Mouse (Mus musculus): ENCODE data around the gene Rufy4. TPM values are rescaled to one million over a fixed set of nuclear protein-coding genes. Genes with fewer than 3 reads are reported as not detected.
A peak's percentile ranks its signal among the peaks of the same experiment; 100 is the strongest.

Rufy4 gene
- total RNA-seq, 2 experiments from 2014 or later = not detected

DNA sequence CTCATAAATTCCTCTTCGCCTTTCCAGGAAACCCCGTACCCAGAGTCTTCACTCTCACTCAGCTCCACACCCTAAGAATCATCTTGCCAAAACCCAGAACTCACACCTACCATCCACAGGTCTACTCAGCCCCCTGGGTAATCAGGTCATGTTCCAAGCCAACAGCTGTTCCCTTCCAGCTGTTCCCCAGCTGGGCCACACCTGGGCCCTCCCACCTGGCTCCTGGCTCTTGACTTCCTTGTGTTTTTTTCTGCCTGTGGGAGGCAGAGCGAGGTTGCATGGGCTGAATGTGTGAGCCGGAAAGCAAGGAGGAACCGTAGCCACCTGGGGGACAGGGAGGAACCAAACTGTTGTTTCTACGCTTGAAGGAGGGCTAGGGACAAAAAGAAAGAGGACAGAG lies 19.1 kb upstream of the Rufy4 start:
- no peak for DNase-seq

DNA sequence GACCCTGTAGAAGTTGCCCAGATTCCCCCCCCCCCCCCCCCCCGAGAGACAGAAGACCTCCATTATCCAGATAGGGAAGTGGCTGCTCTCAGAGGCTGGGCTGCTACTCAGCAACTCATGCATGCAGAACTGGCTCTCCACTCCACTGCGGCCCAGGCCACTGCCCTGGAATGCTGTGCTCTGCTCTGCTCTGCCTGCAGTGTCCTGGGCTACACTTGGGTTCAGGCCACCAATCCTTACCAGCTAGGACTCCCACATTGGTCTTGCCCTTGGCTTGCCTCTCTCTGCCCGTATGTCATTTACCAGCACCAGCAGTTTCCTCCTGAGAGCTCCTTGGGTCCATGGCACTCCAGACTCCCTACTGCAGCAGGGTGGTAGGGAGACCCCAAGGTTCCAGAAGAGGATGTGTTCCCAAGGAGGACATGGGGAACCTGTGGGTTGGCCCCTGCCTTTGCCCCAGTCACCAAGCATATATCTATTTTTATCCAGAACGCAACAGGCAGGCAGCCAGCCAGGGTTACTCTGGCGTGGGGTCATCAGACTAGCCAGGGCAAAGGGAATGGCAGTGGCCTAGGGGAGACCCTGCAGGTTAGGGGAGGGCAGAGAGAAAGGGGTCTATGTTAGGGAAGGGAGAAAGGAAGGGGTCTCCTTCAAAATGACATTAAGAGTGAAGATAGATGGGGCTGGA lies 17.3 kb upstream of the Rufy4 start:
- DNase-seq = no peak

DNA sequence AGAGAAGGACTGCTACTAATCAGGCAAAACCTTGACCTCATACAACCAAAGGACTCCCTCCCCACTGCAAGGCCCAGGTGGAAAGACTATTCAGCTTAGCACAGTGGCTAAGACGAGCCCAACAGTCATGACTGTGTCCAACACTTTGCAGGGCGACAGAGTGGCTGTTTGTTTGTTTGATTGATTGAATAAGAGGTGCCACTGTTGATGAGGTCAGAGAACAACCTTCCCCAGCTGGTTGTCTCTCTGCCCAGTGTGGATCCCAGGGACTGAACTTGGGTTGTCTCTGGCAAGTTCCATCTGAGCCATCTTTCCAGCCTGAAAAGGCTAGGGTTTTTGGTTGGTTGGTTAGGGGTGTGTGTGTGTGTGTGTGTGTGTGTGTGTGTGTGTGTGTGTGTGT lies 15.7 kb upstream of the Rufy4 start:
- no peak for DNase-seq

DNA sequence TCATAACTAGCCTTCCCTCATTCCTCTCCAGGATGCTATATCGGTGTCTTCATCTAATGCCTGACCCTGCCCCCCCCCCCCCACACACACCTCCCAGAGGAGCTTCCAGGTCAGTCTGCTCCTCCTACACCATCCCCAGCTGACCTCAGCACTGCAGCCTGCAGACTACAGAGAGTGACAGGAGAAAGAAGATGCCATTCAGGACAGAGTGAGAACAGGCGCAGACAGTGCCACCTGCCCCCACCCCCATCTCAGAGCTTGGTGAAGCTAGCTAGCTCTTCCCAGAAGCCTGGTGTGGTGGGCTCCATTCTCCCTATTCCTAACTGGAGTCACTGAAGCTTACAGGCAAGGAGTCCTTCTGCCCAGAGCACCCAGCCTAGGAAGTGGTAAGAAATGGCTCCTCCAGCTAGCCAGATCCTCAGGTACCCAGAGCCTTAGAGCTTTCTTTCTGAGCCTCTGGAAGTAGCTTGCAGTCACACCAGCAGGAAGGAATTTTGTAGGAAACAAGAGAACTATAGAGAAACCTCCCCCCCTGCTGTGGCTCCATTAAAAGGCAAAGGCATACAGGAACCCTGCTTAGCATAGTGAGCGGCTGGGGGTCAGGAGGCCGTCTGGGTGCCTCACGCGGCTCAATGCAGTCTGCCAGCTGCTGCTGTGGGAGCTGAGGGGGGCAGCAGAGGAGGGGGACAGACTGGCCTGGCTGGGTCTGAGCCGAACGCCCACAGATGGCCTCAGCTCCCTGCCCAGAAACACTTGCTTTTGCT lies 14.2 kb upstream of the Rufy4 start:
- no peak for DNase-seq

DNA sequence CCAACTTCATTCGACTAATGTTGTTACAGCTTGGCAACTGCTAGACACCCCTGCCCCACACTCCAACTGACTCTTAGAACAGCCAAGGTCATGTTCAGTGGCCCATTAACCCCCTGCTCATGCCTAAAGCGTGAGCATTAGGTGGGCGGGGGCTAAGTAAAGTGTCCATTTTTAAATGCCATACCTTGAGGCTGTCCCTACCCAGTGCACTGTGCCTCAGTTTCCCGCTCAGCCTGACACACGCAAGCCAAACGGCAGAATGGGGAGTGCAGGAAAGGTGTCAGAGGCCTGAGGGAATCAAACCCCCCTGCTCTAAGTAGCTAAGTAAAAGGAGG lies 13.7 kb upstream of the Rufy4 start:
- no peak for DNase-seq

DNA sequence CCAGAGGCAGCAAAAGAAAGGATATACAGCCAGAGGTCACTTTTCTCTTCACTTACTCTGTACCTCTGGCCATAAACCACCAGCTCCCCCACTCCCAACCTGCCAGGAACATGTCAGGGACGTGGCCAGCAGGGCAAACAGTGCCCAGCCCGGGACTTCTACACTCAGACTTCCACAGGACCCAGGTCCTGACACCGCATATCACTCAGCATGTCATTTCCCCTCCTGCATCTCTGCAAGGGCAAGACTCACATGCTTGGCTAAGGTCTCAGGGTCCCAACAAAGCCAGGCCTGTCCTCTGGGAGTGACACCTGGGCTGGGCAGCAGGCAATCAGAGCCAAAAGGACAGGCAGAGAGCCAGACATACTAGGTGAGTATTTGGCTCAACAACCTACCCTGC lies 12.3 kb upstream of the Rufy4 start:
- no peak for DNase-seq

DNA sequence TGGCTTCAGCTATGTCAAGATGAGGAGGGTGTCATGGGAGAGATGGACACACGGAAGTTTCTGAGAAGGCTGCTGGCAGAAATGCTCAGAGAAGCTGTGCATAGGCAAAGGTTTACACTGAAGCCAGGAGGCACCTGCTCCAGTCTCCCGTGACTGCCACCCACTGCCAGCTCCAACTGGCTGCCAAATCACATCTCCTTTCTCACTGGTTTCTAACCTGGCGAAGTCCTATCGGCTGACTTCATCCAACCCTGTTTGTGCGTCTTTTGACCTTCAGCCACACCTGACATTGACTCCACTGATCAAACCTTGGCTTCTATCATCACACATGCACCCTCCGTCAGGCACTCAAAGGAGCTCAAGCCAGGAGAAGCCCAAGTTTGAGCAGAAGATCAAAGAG lies 7.5 kb upstream of the Rufy4 start:
- no peak for DNase-seq

DNA sequence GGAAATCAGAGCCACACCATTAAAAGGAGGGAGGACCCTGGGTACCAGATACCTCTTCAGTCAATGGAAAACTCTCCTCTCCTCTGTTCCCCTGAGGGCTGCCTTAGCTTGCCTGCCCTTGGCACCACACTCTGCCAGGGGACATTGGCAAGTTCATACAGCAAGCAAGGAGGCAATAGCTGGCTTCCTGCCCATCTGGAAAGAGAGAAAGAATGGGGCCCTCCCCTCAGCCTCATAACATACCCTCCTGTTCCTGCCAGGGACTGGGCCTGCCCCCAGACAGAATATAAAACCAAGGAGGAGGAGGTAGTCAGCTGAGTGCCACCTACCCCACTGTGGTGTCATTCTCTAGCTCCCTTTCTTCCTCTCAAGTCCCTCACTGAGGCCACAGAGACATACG lies 6.2 kb upstream of the Rufy4 start:
- no peak for DNase-seq

DNA sequence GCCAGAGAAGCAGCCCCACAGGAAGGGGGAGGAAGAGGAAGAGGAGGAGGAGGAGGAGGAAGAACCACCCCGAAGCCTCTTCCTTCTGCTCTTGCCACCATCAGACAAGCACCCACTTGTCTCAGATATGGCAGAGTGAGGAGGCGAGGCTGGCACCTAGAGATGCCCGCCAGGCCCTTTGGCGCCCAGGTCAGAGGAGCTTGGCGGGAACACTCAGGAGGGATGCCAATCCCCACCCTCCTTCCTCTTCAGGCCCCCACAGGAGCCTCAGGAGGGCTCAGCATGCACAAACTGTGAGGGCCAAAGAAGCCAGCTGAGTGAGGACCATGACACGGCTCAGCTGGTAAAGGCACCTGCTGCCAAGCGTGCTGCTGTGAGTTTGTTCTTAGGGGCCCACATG lies 4.2 kb upstream of the Rufy4 start:
- DNase-seq = no peak

DNA sequence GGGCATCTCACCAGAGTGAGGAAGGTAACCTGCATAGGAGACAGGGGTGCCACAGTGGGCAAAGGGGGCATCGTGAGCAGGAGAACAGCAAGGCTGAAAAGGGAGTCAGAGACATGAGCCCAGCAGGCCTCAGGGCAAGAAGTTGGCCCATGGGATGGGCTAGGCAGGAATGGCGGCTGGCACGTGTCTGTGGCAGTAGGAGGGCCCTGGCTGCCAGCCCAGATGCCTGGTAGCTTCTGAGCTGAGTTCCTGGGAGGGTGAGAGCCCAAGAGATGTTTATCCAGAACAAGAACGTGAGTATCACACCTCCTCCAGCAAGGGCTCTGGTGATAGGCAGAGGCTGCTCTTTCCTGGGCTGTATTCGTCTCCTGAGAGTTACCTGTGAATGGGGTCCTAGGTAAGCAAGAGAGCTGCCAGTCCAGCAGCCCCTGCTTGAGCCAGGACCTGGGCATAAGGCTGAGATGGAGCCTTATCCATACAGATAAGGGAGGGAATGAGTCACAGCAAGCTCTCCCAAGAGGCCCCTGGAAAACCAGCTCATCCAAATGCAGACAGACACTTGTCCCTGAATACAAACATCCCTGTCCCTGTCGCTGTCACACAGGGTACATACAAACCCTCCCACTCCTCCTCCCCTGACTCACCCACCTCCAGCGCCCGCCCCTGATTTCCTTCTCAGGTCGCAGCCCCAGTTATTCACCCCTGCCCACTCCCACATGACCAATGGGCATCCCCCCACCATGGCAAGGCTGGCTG lies 3.3 kb upstream of the Rufy4 start:
- peak in 1 of 2 experiments; percentile 52 for DNase-seq

DNA sequence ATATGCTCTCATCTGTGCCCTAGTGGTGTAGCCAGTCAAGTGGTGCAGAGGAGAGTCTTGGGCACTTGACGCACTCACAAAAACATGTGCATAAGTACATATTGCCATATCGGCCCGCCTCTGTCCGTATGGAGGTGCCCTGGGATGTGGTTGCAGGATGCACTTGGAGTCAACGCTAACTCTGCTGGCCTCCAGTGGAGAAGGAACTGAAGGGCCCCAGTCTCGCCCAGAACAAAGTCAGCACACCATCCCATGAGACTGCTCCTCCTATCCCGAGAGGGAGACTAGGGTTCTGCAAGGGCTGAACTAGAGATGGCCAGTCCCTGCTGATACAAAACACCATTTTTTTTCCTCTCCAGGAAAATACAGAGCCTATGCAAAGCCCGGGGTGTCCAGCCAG lies 2.1 kb upstream of the Rufy4 start:
- DNase-seq = no peak

DNA sequence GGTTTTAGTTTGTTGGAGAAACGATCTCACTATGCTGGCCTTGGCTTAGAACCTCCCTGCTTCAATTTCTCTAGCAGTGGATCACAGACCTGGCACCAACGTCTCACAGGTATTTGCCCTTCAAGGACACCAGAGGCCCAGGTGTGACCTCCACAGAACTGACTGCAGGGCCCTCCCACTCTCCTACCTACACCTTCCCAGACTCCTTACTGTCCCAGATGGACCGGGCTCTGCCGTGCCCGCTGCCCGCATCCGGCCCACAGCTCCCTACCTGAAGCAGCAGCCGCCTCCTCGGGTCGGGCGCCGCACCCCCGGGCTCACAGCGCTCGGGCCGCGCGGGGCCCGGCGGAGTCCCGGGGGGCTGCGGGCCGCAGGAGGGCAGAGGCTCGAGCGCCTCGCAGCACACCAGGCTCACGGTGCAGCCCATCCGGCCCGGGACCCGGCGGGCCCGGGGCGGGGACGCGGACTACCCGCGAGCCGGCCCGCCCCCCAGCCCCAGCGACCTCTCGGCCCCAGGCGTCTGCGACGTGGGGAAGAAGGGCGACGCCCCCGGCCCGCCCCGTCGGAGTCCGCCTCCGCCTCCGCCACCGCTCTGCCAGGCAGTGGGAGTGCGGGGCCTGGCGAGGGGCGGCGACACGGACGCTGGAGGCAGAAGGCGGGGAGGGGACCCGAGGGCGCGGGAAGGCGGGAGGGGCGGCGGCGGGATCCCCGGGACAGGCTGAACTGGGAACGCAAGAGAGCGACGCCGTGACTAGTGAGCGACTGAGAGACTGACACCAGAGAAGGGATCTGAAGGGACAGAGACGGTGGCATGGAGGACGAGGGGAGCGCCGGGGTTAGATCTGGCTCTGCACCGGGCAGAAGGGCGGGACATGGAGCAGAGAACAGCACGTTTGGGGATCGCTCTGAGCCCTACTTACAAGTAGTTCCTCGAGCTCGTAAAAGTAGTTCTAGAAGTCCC lies 1.0 kb upstream of the Rufy4 start, which contains the start of gene Tns1:
Tns1 (minus strand) TSS at position 429 of the 961 bp plus-strand sequence.
- no peak for DNase-seq

DNA sequence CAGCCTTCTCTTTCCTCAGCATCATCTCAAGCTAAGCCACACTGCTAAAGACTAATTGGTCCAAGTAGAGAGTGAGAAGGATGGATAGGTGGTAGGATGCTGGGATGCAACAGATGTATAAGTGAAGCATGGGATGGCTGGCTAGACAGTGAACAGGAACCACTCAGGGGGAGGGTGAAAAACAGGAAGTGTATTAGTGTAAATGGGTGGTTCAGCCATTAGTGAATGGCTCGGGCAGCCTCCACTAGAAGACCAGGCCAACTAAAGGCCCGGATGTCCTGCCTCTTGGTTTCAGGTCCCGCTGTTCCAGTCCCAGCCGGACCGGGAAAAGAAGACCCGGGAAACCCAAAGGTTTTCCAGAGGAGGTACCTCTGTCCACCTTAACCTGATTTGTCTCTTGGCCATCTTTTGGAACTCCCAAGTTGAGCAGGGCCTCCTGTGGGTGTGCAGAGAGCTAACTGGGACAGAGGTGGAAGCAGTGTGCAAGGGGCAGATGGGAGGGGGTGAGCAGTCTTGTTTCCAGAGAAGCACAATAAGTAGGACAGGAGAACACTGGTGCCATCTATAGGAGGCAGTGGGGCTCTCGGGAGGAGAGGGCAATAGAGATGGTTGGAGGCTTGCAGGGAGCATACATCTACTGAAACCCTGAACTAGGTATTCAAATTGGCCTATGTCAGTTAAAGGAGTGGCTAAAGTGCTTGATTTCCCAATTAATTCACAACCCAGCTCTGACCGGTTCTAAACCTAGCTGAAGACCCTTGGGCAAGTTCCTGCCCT lies 5.7 kb downstream of the Rufy4 start:
- DNase-seq = no peak

DNA sequence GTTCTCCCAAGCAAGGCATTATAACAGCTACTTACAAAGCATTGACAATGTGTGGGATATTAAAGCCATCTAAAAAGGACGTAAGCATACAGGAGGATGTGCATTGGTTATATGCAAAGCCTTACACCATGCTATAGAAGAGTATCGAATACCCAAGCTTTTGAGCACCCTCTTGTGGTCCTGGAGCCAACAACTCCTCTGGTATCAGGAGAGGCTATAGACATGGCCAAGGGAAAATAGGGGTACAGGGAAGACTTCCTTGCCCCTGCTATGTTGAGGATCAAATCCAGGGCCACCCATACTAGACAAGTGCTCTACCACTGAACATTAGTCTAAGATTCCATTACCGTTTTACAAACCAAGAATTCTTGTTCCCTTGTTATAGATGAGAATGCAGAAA lies 6.7 kb downstream of the Rufy4 start:
- DNase-seq = no peak

DNA sequence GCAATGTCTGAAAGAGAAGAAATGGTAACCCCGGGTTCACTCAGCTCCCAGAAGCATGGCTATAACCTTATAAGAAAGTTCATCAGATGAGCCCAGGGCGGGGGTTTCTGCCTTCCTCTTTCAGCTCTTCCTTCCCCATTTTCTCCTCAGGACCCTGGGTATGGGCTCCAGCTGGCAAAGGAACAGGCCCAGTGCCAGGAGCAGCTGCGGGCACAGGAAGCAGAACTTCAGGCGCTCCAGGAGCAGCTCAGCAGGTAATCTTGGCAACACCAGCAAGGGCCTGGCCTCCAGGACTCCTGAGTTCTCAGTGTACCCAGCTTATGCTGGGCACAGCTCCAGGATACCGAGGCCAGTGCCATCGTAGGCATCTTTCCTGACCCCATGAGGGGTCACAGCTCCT lies 8.6 kb downstream of the Rufy4 start:
- DNase-seq = no peak

DNA sequence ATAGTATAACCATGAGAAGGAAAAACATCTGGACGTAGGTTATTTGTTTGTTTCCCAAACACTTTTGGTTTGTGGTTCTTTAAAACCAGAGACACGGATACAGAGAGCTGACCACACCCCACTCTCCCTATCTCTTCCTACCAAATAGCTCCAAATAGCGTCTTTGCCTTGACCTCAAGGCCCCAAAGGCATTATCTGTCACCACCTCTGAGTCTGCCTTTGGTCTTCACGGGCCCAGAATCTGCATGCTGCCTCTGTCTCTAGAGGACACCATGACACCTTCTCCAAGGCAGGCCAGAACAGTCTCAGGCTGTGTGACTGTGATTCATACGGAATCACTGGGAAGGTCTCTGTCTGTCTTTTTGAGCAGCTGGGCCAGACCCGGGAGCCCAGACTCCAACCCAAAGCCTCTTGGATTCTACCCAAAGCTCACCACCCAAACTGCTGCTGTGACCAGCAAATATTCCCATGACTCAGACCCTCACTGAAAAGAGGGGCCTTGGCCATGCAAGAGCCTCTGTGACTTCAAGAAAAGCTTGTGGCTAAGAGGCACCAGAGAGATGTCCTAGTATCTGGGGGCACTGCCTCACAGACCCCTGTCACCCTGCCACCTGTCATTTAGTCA lies 10.1 kb downstream of the Rufy4 start:
- DNase-seq = no peak

DNA sequence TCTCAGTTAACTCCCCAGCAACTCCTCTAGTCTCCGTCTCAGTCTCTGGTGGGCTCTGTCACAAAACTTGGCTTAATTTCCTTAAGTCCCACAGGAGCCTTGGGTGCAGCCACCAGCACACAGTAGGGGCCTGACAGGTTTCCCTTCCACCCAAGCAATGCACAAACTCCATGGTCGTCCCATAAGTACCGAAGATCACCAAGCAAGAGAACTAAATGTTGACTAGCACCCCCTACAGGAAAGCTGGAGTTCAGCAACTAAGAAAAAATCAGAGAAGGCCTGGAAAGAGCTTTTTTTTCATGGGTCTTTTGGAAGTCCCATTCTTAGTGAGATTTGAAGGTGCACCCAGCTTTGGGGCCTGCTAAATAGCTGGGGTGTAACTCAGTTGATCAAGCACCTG lies 14.1 kb downstream of the Rufy4 start:
- no peak for DNase-seq

DNA sequence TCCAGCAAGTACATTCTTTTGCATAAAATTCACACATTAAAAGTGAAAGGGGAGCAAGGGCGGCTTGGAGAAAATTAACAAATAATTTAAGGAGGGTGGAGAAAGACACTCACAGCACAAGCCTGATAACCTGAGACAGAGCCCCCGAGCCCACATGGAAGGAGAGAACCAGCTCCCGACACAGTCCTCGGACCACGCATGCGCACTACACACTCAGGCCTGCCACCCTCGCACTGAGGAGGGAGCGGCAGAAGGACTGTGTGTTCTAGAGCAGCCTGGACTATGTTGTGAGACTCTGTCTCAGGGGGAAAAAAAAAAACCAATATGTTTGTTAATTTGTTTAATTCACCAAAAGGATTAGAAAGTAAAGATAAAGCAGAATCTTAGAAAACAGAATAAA lies 16.4 kb downstream of the Rufy4 start:
- peak in 1 of 2 experiments; percentile 52 for DNase-seq

DNA sequence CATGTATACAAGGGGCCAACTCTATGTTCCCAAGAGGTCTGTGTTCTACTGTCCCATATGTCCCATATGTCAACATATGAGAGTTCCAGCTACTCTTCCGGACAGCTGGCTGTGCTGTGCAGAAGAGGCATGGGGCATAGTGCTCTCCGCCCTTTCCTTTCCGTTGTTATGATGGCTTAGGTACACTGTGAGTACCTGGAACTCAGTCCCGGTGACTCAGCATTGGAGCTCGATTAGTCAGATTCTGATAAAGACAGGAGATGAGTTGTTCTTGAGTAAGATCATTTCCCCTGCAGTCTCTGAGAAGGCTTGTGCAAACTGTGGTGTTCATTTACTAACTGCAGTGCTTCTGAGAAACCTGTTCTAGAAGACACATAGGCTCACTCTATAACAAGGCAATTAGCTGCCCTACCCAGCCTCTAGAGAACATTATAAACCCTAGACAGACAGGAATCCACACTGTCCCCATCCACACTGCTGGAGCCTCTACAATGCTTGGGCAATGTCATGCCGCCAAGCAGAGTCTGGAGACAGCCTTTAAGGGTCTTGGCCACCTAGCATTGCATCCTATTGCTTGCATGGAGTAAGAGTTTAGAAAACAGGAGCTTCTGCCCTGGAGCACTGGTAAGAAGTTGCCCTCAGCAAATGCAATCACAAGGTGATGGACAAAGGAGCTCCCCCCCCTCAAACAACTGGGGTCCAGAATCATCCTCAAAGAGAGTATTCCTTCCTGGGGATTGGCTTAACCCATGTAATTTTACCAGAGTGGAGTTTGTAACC lies 24.0 kb downstream of the Rufy4 start:
- DNase-seq = no peak

DNA sequence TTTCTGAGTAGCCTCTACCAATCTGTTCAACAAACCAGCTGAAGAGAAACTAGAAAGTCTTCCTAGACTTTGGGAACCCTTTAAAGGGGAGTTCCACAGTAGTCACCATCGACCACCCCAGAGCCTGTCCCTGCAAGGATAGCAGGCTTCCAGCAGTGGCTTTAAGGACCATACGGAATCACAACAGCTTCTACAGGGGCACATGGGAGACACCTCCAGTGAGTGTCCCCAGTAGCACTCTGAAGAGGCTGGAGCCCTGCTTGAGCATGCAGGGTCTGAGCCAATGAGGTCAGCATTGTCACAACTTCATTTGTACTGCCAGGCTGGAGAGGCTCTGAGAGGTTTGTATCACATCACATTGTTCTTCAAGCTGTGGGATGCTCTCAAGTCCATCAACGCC lies 24.8 kb downstream of the Rufy4 start:
- no peak for DNase-seq
